Mouse (Mus musculus) hindbrain, embryonic 10.5 days (tissue): ENCODE results near the gene Yif1a. TPM values are rescaled to one million over a fixed set of nuclear protein-coding genes. Genes with fewer than 3 reads are reported as not detected.

Source experiments
- DNase-seq: peaks from one replicate; pipeline ENCODE4 v3.0.0-alpha.2; 2017; ENCODE audit warnings: low spot score
- H3K27ac ChIP-seq: fragments of 300-500 bp; sonication (generic); 2 replicates; pipeline ENCODE4 v1.5.1; 2016; ENCODE audit warnings: mild to moderate bottlenecking, moderate library complexity
- H3K27me3 ChIP-seq: fragments of 300-500 bp; sonication (generic); 2 replicates; pipeline ENCODE4 v1.6.1; 2016; ENCODE audit warnings: mild to moderate bottlenecking; ENCODE audit not compliant: poor library complexity, insufficient read depth, severe bottlenecking
- H3K36me3 ChIP-seq: fragments of 300-500 bp; sonication (generic); 2 replicates; pipeline ENCODE4 v1.6.1; 2016; ENCODE audit warnings: mild to moderate bottlenecking, moderate library complexity
- H3K4me1 ChIP-seq: fragments of 300-500 bp; sonication (generic); replicated peaks from 2 replicates; pipeline ENCODE4 v1.6.1; 2016; ENCODE audit warnings: mild to moderate bottlenecking
- H3K4me3 ChIP-seq: fragments of 300-500 bp; sonication (generic); 2 replicates; pipeline ENCODE4 v1.5.1; 2016; ENCODE audit warnings: mild to moderate bottlenecking, moderate library complexity
- H3K9me3 ChIP-seq: fragments of 300-500 bp; sonication (generic); 2 replicates; pipeline ENCODE4 v1.6.1; 2016; ENCODE audit warnings: mild to moderate bottlenecking, moderate library complexity
- WGBS: fragments of 180-500 bp; shearing (Covaris S2); methylation state at CpG from one replicate; pipeline ENCODE4 v1.1.7; 2016; 5-methylcytosine and 5-hydroxymethylcytosine counted together
- polyA plus RNA-seq: library from polyadenylated mRNA; unstranded; fragments of >200 nt; fragmentation: Nextera tagmentation; extraction: Ambion mirVana; gene quantifications from 2 replicates; pipeline ENCODE4 v1.2.1, GENCODE M21; 2016

Yif1a gene
- polyA plus RNA-seq, 1 experiment from 2014 or later = 92.0 TPM

- no peak for DNase-seq
- Histone ChIP-seq H3K27ac (peak overlapping the region; percentile 41; the same call in 1 of the 2 replicates), H3K4me3 (peak overlapping the region; percentile 38), H3K36me3 (peaks cover 34% of the 10 kb centered on the region), H3K27me3 (peaks cover 62% of the 10 kb centered on the region), H3K9me3 (no peaks in the 10 kb centered on the region), H3K4me1 (peaks cover 53% of the 10 kb centered on the region)
- 42% methylated on average over 3 of the region's 3 CpGs for WGBS
These were observed 36.8 kb upstream of the Yif1a start for GRCm38 (mm10) chr19:5051515-5051914.

DNA sequence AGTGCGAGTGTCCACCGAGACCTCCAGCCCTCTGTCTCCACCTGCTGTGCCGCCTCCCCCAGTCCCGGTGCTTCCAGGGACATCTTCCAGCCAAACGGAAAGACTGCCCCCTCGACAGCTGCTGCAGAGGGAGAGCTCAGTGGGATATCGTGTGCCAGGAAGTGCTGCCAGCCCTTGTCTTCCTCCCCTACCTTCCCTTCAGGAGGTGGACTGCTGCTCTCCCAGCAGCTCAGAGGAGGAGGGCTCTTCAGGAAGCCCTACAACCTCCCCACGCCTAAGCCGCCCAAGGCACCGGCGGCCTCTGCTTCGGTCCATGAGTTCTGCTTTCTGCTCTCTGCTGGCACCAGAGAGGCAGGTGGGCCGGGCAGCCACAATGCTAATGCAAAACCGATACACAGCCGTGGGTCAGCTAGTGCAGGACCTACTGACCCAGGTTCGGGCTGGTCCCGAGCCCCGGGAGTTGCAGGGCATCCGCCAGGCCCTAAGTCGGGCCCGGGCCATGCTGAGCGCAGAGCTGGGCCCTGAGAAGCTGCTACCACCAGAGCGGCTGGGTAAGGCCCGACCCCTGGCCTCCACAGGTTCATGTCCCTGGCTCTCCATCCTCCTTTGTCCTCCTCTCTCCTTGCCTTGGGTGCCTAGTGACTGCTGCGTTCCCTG, 36.0 kb upstream of the Yif1a start:
- H3K27me3 ChIP-seq = peaks cover 62% of the 10 kb centered on the region
- H3K4me3 ChIP-seq = peak overlapping the region; percentile 16; the same call in 1 of the 2 replicates
- no peak for DNase-seq
- peak overlapping the region; percentile 16; the same call in 1 of the 2 replicates for H3K27ac ChIP-seq
- H3K9me3 ChIP-seq = no peaks in the 10 kb centered on the region
- 29% methylated on average over 25 of the region's 25 CpGs for WGBS
- H3K4me1 ChIP-seq = peaks cover 60% of the 10 kb centered on the region
- peaks cover 26% of the 10 kb centered on the region for H3K36me3 ChIP-seq

- Histone ChIP-seq H3K9me3 (no peaks in the 10 kb centered on the region), H3K4me1 (peaks cover 62% of the 10 kb centered on the region), H3K4me3 (peak overlapping the region; percentile 16; the same call in 1 of the 2 replicates), H3K27ac (no peak overlapping the region), H3K36me3 (peaks cover 20% of the 10 kb centered on the region), H3K27me3 (peaks cover 67% of the 10 kb centered on the region)
- no peak for DNase-seq
- 57% methylated on average over 17 of the region's 17 CpGs for WGBS
These were observed 35.5 kb upstream of the Yif1a start for GRCm38 (mm10) chr19:5052853-5053252.

GRCm38 (mm10) chr19:5053909-5054308, 34.4 kb upstream of the Yif1a start:
- peaks cover 68% of the 10 kb centered on the region for H3K4me1 ChIP-seq
- peaks cover 74% of the 10 kb centered on the region for H3K27me3 ChIP-seq
- H3K27ac ChIP-seq = no peak overlapping the region
- 18% methylated on average over 9 of the region's 9 CpGs for WGBS
- peak; percentile 72 for DNase-seq
- peaks cover 10% of the 10 kb centered on the region for H3K36me3 ChIP-seq
- H3K9me3 ChIP-seq = no peaks in the 10 kb centered on the region
- H3K4me3 ChIP-seq = no peak overlapping the region

GRCm38 (mm10) chr19:5056251-5056650, 32.1 kb upstream of the Yif1a start:
- H3K4me1 ChIP-seq = peaks cover 69% of the 10 kb centered on the region
- 13% methylated on average over 6 of the region's 6 CpGs for WGBS
- peak overlapping the region; percentile 62 for H3K27ac ChIP-seq

DNA sequence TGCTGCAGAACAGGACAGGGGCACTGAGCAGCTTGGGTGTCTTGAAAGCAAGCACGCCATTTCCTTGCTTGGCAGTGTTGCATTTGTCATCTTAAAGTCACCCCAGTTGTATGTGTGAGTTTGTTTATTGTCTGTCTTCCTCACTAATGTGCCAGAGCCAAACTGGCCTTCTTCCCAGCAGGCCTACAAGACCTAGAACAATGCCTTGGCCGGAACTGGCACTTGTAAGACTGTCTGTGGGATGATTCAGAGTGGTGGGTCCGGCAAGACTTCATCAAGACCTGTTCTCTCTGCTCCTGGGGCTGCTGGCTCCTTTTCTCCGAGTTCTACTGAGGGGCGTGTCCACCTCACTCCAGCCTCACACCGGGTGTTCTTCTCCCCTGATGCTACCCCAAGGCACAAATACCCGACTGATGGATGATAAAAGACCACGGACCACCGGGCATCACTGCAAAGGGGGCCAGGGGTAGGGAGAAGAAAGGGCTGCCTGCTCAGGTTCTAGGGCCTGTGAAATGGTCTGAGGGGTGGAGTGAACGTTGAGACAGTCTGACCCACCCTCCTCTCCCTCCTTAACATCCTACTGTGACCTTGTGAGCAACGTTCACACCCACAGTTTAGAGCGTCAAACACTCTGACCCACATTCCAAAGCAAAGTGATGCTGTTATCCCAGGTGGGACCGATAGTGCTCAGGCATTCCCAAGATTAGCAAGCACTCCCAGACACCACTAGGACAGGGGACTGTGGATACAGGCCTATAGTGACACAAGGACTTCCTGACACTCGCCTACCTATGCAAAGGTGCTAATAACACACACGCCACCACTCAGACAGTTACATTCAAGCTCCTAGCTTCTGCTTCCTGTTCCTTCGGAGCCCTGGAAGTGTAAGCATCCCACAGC, 30.2 kb upstream of the Yif1a start:
- Histone ChIP-seq H3K27ac (peak overlapping the region; percentile 64), H3K4me1 (peaks cover 63% of the 10 kb centered on the region)
- WGBS = 22% methylated on average over 16 of the region's 16 CpGs

More at GRCm38 (mm10) chr19:5056251-5056650, 32.1 kb upstream of the Yif1a start:
- H3K9me3 ChIP-seq = no peaks in the 10 kb centered on the region
- peak overlapping the region; percentile 20; the same call in 1 of the 2 replicates for H3K4me3 ChIP-seq
- DNase-seq = peak; percentile 76
- H3K36me3 ChIP-seq = no peaks in the 10 kb centered on the region
- H3K27me3 ChIP-seq = peaks cover 55% of the 10 kb centered on the region

DNA sequence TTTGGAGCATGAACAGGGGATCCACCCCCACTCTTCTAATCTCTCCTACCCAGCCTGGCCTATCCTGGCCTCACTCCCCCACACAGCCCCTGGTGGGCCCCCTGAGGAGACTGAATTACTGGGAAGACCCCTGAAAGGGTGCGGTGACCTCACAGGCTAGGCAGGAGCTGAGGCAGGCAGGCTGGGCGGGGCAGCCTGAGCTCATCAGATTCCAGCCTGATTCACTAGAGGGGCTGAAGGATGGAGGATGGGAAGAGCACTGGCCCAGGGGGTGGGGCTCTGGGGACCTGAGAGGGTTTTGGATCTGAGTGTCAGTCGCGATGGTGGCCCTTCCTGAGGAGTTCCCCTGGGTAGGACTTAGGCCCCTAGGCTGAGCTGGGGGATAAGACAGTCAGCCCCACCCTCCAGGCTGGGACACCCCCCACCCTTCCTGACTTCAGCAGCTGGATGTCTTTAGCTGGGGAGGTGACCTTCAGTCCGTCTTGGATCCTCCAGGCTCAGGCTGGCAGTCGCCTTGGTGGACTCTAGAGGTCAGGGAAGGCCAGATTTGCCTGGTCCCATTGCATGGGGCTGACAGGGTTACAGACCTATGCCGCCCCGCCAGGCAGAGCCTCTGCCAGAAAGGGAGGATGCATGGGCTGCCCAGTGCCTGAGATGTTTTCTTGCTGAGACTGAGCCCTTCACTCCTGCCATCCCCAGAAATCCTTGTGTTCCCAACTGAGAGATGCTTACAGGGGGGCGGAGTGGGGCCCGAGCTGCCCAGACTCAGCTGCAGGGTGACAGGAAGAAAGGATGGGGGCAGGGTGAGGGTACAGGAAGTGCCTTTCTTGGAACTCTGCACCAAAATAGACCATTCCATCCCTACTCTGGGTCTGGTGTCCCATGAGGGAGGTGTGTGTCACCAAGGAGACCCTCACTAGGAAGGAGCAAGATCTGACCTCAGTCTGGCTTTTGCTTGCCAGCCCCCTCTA, 29.3 kb upstream of the Yif1a start:
- Histone ChIP-seq H3K27ac (peak overlapping the region; percentile 64), H3K27me3 (peaks cover 27% of the 10 kb centered on the region), H3K36me3 (no peaks in the 10 kb centered on the region), H3K9me3 (no peaks in the 10 kb centered on the region), H3K4me3 (no peak overlapping the region; the same call in 1 of the 2 replicates), H3K4me1 (peaks cover 59% of the 10 kb centered on the region)
- WGBS = 10% methylated on average over 10 of the region's 10 CpGs
- peak; percentile 20 for DNase-seq

More for the DNA sequence above, 30.2 kb upstream of the Yif1a start:
- no peak overlapping the region for H3K4me3 ChIP-seq
- no peak for DNase-seq
- peaks cover 36% of the 10 kb centered on the region for H3K27me3 ChIP-seq
- H3K36me3 ChIP-seq = no peaks in the 10 kb centered on the region
- H3K9me3 ChIP-seq = no peaks in the 10 kb centered on the region

DNA sequence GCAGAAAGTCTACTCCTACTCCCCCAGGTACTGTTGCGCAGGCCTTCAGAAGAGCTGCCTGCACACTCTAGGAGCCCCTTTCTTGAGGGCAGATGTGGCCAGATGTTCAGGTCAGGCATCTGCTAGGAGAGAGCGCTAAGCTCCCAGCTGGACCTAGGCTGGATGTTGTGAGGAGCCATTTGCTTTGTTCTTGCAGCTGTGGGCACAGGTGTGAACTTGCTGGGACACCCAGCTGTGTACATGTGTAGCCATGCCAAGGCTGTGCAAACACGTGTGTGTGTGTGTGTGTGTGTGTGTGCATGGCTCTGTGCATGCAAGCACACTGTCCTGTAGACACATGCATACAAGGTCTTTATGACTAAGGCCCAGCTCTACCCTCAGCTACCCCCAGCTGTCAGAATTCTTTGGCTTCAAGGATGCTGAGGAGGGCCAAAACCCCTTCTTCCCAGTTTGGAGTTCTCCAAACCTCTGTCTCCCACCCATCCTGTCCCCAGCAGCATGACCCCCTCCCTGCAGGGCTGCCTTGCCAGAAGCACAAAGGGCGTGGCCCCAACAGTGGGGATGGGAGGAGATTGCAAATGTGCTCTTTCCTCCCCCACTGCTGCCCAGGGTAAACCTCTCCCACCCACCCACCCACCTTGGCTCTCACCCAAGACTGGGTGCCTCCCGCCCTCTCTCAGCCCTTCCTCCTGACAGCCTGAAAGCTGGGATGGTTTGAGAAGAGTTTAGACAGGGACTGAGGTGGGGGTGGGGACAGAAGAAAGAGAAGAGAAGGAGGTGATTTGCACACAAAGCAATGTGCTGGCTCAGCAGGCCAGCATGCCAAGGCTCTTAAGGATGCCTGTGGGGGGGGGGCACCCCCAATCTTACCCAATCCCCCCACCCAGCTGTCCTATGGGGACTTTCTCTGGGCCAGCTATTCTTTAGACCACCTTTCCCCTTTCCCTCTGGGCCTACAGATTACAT, 27.7 kb upstream of the Yif1a start:
- no peak for DNase-seq
- Histone ChIP-seq H3K4me3 (no peak overlapping the region), H3K4me1 (peaks cover 72% of the 10 kb centered on the region), H3K9me3 (no peaks in the 10 kb centered on the region), H3K27ac (peak overlapping the region; percentile 64), H3K36me3 (no peaks in the 10 kb centered on the region), H3K27me3 (peaks cover 24% of the 10 kb centered on the region)
- WGBS = 40% methylated on average over 5 of the region's 5 CpGs

- H3K27me3 ChIP-seq = peaks cover 38% of the 10 kb centered on the region
- 88% methylated on average over 5 of the region's 5 CpGs for WGBS
- no peak overlapping the region for H3K27ac ChIP-seq
- H3K4me1 ChIP-seq = peaks cover 65% of the 10 kb centered on the region
- H3K36me3 ChIP-seq = no peaks in the 10 kb centered on the region
- no peak for DNase-seq
- H3K4me3 ChIP-seq = no peak overlapping the region
- H3K9me3 ChIP-seq = no peaks in the 10 kb centered on the region
These were observed 26.3 kb upstream of the Yif1a start for GRCm38 (mm10) chr19:5062041-5062440.

DNA sequence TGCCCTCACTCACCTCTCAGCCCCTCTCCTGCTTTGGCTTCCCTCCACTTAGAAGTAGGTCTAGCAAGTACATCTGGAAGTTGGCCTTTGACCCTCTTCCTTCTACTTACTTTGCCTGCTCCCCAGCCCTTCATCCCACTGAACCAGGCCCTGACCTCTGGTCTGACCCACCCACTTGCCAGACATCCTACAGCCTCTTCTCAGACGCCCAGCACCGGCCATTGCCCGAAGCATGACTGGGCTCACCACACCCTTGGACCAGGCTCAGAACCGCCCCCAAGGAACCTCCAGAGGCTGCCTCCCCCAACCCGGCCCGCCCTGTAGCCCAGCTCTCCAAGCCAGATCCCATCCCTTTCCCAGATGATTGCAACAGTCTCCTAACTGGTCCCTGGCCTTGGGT, 25.9 kb upstream of the Yif1a start:
- Histone ChIP-seq H3K9me3 (no peaks in the 10 kb centered on the region), H3K36me3 (no peaks in the 10 kb centered on the region), H3K27me3 (peaks cover 41% of the 10 kb centered on the region), H3K27ac (0 out of 2 replicates have a peak overlapping the region, but pooled peaks have one; percentile 13), H3K4me1 (peaks cover 67% of the 10 kb centered on the region), H3K4me3 (no peak overlapping the region)
- 70% methylated on average over 6 of the region's 6 CpGs for WGBS
- DNase-seq = no peak

GRCm38 (mm10) chr19:5065104-5065503, 23.2 kb upstream of the Yif1a start:
- no peak overlapping the region for H3K4me3 ChIP-seq
- peak overlapping the region; percentile 54 for H3K27ac ChIP-seq
- 75% methylated on average over 7 of the region's 7 CpGs for WGBS
- peaks cover 57% of the 10 kb centered on the region for H3K27me3 ChIP-seq
- H3K36me3 ChIP-seq = no peaks in the 10 kb centered on the region
- no peak for DNase-seq
- H3K4me1 ChIP-seq = peaks cover 69% of the 10 kb centered on the region
- H3K9me3 ChIP-seq = no peaks in the 10 kb centered on the region
